Mouse (Mus musculus) CH12.LX (cell line): Measurements from ENCODE around the gene Wscd1.

ENCODE experiments used
- CHD2 ChIP-seq: IDR thresholded peaks from 2 replicates; pipeline ENCODE4 v1.6.1; 2011; ENCODE audit warnings: low read length, improper control_type of control experiment
- EP300 ChIP-seq: IDR thresholded peaks from 2 replicates; pipeline ENCODE4 v1.6.1; 2011; ENCODE audit warnings: low read length, improper control_type of control experiment
- GABPA ChIP-seq: IDR thresholded peaks from 2 replicates; pipeline ENCODE4 v1.6.1; 2012; ENCODE audit warnings: low read depth, low read length, improper control_type of control experiment, inconsistent platforms; ENCODE audit not compliant: insufficient replicate concordance
- MAX ChIP-seq: IDR thresholded peaks from 2 replicates; pipeline ENCODE4 v1.6.1; 2011; ENCODE audit warnings: low read length, improper control_type of control experiment
- POLR2A ChIP-seq: IDR thresholded peaks from 2 replicates; pipeline ENCODE4 v1.6.1; 2011; ENCODE audit warnings: low read depth, mild to moderate bottlenecking, improper control_type of control experiment, low read length
- TBP ChIP-seq: conservative IDR thresholded peaks from 2 replicates; pipeline ENCODE4 v1.6.1; 2011; ENCODE audit warnings: low read depth, low read length, improper control_type of control experiment
- USF2 ChIP-seq: conservative IDR thresholded peaks from 2 replicates; pipeline ENCODE4 v1.6.1; 2011; ENCODE audit warnings: low read depth, low read length, improper control_type of control experiment

GRCm38 (mm10) chr11:71747719-71748118 lies 2.0 kb upstream of the Wscd1 start:
- TF ChIP-seq MAX (no peak), GABPA (no peak), POLR2A (no peak), EP300 (no peak), CHD2 (no peak), USF2 (no peak), TBP (no peak)
